Mouse (Mus musculus): ENCODE measurements at regions not wholly inside any gene's neighbourhood (a gene's known extent, or its start where the extent isn't known, plus 50 kb on each side); places are given as distances from the start of the nearest gene placed in this dataset.

DNA sequence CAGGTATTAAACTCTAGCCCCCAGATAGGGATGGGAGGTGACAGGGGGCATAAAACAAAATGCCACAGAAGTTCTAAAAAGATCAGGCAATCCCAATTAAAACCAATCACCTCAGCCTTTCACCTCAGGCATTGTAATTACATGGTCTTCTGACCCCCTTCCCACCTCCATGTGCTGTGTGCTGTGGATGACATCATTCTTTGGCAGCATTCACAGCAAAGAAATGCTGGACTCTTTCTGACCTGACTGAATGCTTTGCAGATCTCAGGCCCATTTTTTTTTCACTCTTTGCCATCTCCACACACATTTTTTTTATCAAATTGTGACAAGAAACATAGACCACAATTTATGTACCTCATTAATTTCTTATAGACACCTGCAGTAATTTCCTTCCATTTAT, 659.1 kb downstream of the Inhba start:
- ATAC-seq (replicated peaks; ENCODE audit: low FRiP score, low TSS enrichment, low read depth) (no peak), DNase-seq (ENCODE audit: low spot score) (no peak)
- H3K9ac ChIP-seq (ENCODE audit: low read length), result no peak overlapping the region

DNA sequence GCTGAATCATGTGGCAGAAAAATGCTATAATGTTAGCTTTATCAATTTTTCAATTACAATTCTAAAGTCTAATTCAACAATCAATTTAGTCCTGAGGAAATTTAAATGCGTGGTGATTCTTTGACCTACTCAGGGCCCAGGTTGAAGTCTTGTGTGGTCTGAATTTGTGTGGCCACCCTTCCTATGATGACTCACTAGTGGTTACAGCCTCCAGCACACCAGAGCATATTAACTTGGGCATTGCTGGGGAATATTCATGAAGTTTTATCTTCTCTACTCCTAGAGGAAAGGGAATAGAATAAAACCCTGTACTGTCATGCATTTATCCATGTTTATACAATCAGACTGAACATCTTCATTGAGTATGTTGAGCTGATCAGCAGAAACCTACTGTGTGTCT, 665.2 kb downstream of the Inhba start:
- ATAC-seq (replicated peaks; ENCODE audit: low FRiP score, low TSS enrichment, low read depth) (no peak), DNase-seq (ENCODE audit: low spot score) (no peak)
- WGBS, result 85% methylated on average over 1 of the region's 1 CpGs
- Histone ChIP-seq H3K27me3 (replicated peaks; ENCODE audit: control insufficient read depth, insufficient read depth, low read length) (no peaks in the 10 kb centered on the region), H3K4me3 (ENCODE audit: low read depth, low read length) (no peak overlapping the region), H3K4me2 (ENCODE audit: low read length) (no peak overlapping the region), H3K4me1 (replicated peaks; ENCODE audit: control insufficient read depth, insufficient read depth, low read length) (no peaks in the 10 kb centered on the region), H3K9ac (ENCODE audit: low read length) (no peak overlapping the region), H3K36me3 (ENCODE audit: control insufficient read depth, insufficient read depth, low read length) (no peaks in the 10 kb centered on the region), H3K27ac (ENCODE audit: low read depth) (no peak overlapping the region), H3K9me3 (ENCODE audit: control insufficient read depth, low read length) (no peaks in the 10 kb centered on the region)

More for the DNA sequence above, 659.1 kb downstream of the Inhba start:
- no peak overlapping the region for H3K27ac ChIP-seq (ENCODE audit: low read depth)
- H3K4me3 ChIP-seq (ENCODE audit: low read depth, low read length), result no peak overlapping the region
- H3K36me3 ChIP-seq (ENCODE audit: control insufficient read depth, insufficient read depth, low read length), result no peaks in the 10 kb centered on the region
- no peaks in the 10 kb centered on the region for H3K9me3 ChIP-seq (ENCODE audit: control insufficient read depth, low read length)
- no peaks in the 10 kb centered on the region for H3K4me1 ChIP-seq (replicated peaks; ENCODE audit: control insufficient read depth, insufficient read depth, low read length)
- no peak overlapping the region for H3K4me2 ChIP-seq (ENCODE audit: low read length)
- H3K27me3 ChIP-seq (replicated peaks; ENCODE audit: control insufficient read depth, insufficient read depth, low read length), result no peaks in the 10 kb centered on the region

DNA sequence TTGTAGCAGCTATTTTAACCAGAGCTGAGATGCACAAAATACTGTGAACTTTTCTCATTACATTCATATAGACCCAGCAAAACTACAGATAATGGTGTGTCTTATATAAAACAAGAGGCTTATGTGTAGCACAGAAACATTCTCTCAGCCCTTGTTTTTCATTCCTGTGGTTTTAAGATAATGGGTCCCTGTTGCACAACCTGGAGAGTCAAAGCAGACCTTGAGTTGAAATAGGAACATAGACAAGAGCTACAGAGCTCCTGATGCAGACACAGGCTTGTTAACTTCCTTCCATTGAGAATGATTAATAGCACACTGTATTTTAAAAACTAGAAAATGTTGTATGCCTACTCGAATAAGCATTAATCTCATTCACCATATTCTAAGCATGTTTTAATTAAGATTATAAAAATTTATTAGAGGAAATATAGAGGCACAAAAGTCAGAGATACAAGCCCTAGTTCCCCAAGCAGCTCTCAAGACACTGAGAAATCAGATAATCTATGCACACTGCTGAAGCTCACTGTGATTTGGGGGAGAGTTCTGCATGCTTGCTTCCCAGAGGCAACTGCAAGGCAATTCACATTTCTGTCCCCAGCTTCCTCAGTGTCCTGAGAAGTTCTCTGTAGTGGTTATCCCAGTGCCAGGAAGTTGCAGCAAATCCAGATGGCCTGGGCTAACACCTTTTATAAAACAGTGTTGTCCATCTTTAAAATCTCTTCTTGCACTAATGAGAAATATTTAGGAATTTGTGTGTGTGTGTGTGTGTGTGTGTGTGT, 666.8 kb downstream of the Inhba start:
- DNase-seq (ENCODE audit: low spot score) (no peak), ATAC-seq (replicated peaks; ENCODE audit: low FRiP score, low TSS enrichment, low read depth) (no peak)
- H3K9ac ChIP-seq (ENCODE audit: low read length), result no peak overlapping the region
- no peaks in the 10 kb centered on the region for H3K36me3 ChIP-seq (ENCODE audit: control insufficient read depth, insufficient read depth, low read length)
- H3K4me1 ChIP-seq (replicated peaks; ENCODE audit: control insufficient read depth, insufficient read depth, low read length), result no peaks in the 10 kb centered on the region
- 68% methylated on average over 1 of the region's 1 CpGs for WGBS
- no peak overlapping the region for H3K27ac ChIP-seq (ENCODE audit: low read depth)
- H3K9me3 ChIP-seq (ENCODE audit: control insufficient read depth, low read length), result no peaks in the 10 kb centered on the region
- H3K4me2 ChIP-seq (ENCODE audit: low read length), result no peak overlapping the region
- no peak overlapping the region for H3K4me3 ChIP-seq (ENCODE audit: low read depth, low read length)
- H3K27me3 ChIP-seq (replicated peaks; ENCODE audit: control insufficient read depth, insufficient read depth, low read length), result no peaks in the 10 kb centered on the region

DNA sequence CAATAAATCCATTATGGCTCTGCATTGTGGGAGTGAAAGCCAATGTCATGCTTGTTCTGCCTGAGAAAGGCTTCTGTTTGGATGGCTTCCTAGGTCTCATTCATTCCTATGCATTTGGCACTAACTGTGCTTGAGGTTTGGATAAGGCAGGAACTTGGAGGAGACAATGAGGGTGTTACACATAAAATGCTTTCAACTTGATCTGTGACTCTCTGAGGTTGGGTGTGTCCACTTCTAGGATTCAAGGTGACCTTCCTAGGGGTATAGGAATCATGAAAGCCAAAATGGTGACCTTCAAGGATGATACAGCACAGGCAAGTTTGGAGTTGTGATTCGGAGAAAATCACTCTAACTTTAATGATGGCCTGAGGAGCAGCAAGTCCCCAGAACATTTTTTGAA, 682.5 kb downstream of the Inhba start:
- Histone ChIP-seq H3K4me3 (ENCODE audit: low read depth, low read length) (no peak overlapping the region), H3K4me2 (ENCODE audit: low read length) (no peak overlapping the region), H3K36me3 (ENCODE audit: control insufficient read depth, insufficient read depth, low read length) (no peaks in the 10 kb centered on the region), H3K9me3 (ENCODE audit: control insufficient read depth, low read length) (no peaks in the 10 kb centered on the region), H3K27me3 (replicated peaks; ENCODE audit: control insufficient read depth, insufficient read depth, low read length) (no peaks in the 10 kb centered on the region), H3K27ac (ENCODE audit: low read depth) (no peak overlapping the region), H3K4me1 (replicated peaks; ENCODE audit: control insufficient read depth, insufficient read depth, low read length) (no peaks in the 10 kb centered on the region), H3K9ac (ENCODE audit: low read length) (no peak overlapping the region)
- DNase-seq (ENCODE audit: low spot score), result no peak
- no peak for ATAC-seq (replicated peaks; ENCODE audit: low FRiP score, low TSS enrichment, low read depth)
- WGBS, result 86% methylated on average over 1 of the region's 1 CpGs

DNA sequence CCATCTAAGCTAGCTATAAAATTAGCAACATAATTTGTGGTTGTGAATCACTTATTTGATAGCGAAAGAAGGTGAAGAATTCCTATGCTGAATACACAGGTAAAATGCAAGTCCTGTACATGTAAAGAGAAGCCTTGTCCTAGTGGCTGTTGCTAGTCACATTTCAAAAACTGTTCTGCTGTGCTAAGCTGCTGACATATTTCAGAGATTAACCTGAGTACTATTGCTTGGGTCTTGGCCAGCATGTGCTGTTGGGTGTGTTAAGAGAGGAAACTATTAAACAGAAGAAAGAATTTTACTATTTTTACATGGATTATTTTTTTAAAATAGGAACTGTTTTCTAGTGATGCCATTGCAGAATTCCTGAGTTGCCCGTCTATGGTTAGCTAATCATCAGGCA, 689.3 kb downstream of the Inhba start:
- WGBS, result 85% methylated on average over 2 of the region's 2 CpGs
- H3K9me3 ChIP-seq (ENCODE audit: control insufficient read depth, low read length), result no peaks in the 10 kb centered on the region
- no peak overlapping the region for H3K27ac ChIP-seq (ENCODE audit: low read depth)
- ATAC-seq (replicated peaks; ENCODE audit: low FRiP score, low TSS enrichment, low read depth) (no peak), DNase-seq (ENCODE audit: low spot score) (no peak)
- no peak overlapping the region for H3K9ac ChIP-seq (ENCODE audit: low read length)
- no peaks in the 10 kb centered on the region for H3K36me3 ChIP-seq (ENCODE audit: control insufficient read depth, insufficient read depth, low read length)
- H3K4me2 ChIP-seq (ENCODE audit: low read length), result no peak overlapping the region
- H3K4me1 ChIP-seq (replicated peaks; ENCODE audit: control insufficient read depth, insufficient read depth, low read length), result no peaks in the 10 kb centered on the region
- H3K27me3 ChIP-seq (replicated peaks; ENCODE audit: control insufficient read depth, insufficient read depth, low read length), result no peaks in the 10 kb centered on the region
- no peak overlapping the region for H3K4me3 ChIP-seq (ENCODE audit: low read depth, low read length)

DNA sequence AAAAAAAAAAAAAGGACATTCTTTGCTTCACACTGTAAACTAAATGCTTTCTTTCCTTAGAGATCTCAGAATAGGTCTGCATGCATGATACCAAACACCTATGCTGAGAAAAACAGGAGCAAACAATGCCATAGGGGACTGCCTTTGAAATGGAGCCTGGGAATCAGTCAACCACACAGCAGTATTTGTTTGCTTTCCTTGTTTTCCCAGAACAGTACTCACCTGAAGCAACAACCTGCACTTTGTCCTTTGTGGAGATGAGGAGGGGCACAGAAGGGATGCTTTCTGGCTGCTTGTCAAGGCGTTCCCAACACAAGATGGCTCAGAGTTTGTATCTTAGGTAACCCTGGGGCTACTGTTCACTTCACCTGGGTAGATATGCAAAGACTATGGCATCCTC, 690.5 kb downstream of the Inhba start:
- H3K27me3 ChIP-seq (replicated peaks; ENCODE audit: control insufficient read depth, insufficient read depth, low read length), result no peaks in the 10 kb centered on the region
- H3K9me3 ChIP-seq (ENCODE audit: control insufficient read depth, low read length), result no peaks in the 10 kb centered on the region
- DNase-seq (ENCODE audit: low spot score) (no peak), ATAC-seq (replicated peaks; ENCODE audit: low FRiP score, low TSS enrichment, low read depth) (no peak)
- 67% methylated on average over 1 of the region's 1 CpGs for WGBS
- no peaks in the 10 kb centered on the region for H3K4me1 ChIP-seq (replicated peaks; ENCODE audit: control insufficient read depth, insufficient read depth, low read length)
- no peak overlapping the region for H3K27ac ChIP-seq (ENCODE audit: low read depth)
- no peak overlapping the region for H3K9ac ChIP-seq (ENCODE audit: low read length)
- H3K36me3 ChIP-seq (ENCODE audit: control insufficient read depth, insufficient read depth, low read length), result no peaks in the 10 kb centered on the region
- no peak overlapping the region for H3K4me3 ChIP-seq (ENCODE audit: low read depth, low read length)
- H3K4me2 ChIP-seq (ENCODE audit: low read length), result no peak overlapping the region

DNA sequence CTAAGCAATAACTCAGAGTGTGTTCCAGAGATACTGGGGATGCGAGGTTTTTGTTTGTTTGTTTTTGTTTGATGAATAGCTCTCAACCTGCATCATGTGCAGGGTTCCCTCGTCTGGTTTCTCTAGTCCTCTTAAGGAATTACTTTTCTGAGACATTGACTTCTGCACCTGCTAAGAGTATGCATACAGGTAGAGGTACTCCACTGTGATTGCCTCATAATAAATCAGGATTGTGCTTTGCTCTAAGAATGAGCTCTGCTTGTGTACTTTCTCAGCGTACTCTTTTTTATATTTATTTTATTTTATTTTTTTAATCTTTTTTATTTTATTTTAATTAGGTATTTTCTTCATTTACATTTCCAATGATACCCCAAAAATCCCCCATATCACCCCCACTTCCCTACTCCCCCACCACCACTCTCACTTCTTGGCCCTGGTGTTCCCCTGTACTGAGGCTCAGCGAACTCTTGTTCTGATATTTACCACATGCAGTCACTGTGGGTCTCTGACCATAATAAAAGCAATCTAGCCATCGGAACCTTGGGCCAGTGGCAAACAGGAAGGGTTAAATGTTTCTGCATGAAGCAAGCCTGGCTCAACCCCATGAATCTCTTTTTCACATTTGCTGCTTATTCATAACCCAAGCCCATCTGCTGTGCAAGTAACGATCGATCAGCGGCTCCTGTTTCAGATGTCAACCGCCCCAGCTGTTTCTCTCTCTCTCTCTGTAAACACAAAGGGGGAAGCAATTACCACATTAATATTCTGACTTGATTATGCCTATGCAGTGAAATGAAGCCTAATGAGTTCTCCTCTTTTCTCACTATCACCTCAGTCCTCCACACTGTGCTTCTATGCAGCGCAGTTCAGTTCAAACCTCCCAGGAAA, 693.8 kb downstream of the Inhba start:
- WGBS, result 65% methylated on average over 10 of the region's 10 CpGs
- Histone ChIP-seq H3K4me3 (ENCODE audit: low read depth, low read length) (no peak overlapping the region), H3K4me1 (replicated peaks; ENCODE audit: control insufficient read depth, insufficient read depth, low read length) (no peaks in the 10 kb centered on the region), H3K9ac (ENCODE audit: low read length) (no peak overlapping the region), H3K36me3 (ENCODE audit: control insufficient read depth, insufficient read depth, low read length) (no peaks in the 10 kb centered on the region), H3K4me2 (ENCODE audit: low read length) (no peak overlapping the region), H3K27ac (ENCODE audit: low read depth) (no peak overlapping the region), H3K9me3 (ENCODE audit: control insufficient read depth, low read length) (no peaks in the 10 kb centered on the region), H3K27me3 (replicated peaks; ENCODE audit: control insufficient read depth, insufficient read depth, low read length) (no peaks in the 10 kb centered on the region)
- DNase-seq (ENCODE audit: low spot score) (no peak), ATAC-seq (replicated peaks; ENCODE audit: low FRiP score, low TSS enrichment, low read depth) (no peak)

DNA sequence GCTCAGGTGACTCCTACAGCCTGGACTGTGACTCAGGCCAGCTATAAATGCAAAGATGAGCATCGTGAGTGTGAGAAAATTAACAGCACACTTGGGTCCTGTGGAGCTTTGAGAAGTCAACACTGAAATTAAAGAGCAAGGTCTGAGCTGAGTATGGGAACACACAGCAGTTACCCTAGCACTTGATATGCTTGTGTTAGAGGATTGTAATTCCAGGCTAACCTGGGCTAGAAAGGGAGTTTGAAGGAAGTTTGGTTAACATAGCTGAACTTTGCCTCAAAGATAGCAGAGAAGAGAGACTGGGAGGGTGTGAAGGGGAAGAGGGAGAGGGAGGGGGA, 694.4 kb downstream of the Inhba start:
- DNase-seq (ENCODE audit: low spot score) (no peak), ATAC-seq (replicated peaks; ENCODE audit: low FRiP score, low TSS enrichment, low read depth) (no peak)
- Histone ChIP-seq H3K4me1 (replicated peaks; ENCODE audit: control insufficient read depth, insufficient read depth, low read length) (no peaks in the 10 kb centered on the region), H3K27ac (ENCODE audit: low read depth) (no peak overlapping the region), H3K4me3 (ENCODE audit: low read depth, low read length) (no peak overlapping the region), H3K27me3 (replicated peaks; ENCODE audit: control insufficient read depth, insufficient read depth, low read length) (no peaks in the 10 kb centered on the region), H3K9ac (ENCODE audit: low read length) (no peak overlapping the region), H3K9me3 (ENCODE audit: control insufficient read depth, low read length) (no peaks in the 10 kb centered on the region), H3K4me2 (ENCODE audit: low read length) (no peak overlapping the region), H3K36me3 (ENCODE audit: control insufficient read depth, insufficient read depth, low read length) (no peaks in the 10 kb centered on the region)
- 29% methylated on average over 1 of the region's 1 CpGs for WGBS

All from intestine, embryonic 14.5 days (tissue).